Mouse (Mus musculus): ENCODE data around the gene Serping1. TPM values are rescaled to one million over a fixed set of nuclear protein-coding genes. Genes with fewer than 3 reads are reported as not detected.
A peak's percentile ranks its signal among the peaks of the same experiment; 100 is the strongest.
"Not testable (repeated sequence)": the region's sequence is repeated elsewhere in the genome, so short reads cannot be mapped to it uniquely, and the experiment has no call there.

The Serping1 gene
- polyA plus RNA-seq, 1 experiment from 2014 or later = 62.5 TPM

GRCm38 (mm10) chr2:84731206-84731605 lies 44.0 kb downstream of the Serping1 start:
- no peak overlapping the region for H3K27ac ChIP-seq (ENCODE audit: low read length)
- H3K9me3 ChIP-seq (ENCODE audit: control insufficient read depth, low read length) = no peaks in the 10 kb centered on the region
- H3K36me3 ChIP-seq (ENCODE audit: control insufficient read depth, insufficient read depth, low read length) = no peaks in the 10 kb centered on the region
- no peak overlapping the region for H3K9ac ChIP-seq (ENCODE audit: low read depth, low read length)
- H3K27me3 ChIP-seq (replicated peaks; ENCODE audit: control insufficient read depth, insufficient read depth, low read length) = peaks cover 5% of the 10 kb centered on the region
- H3K4me2 ChIP-seq (ENCODE audit: low read depth, low read length) = no peak overlapping the region
- no peak overlapping the region for H3K4me3 ChIP-seq (ENCODE audit: low read length)
- peaks cover 19% of the 10 kb centered on the region for H3K4me1 ChIP-seq (ENCODE audit: control insufficient read depth, insufficient read depth, low read length)
- no peak for ATAC-seq
- WGBS = 79% methylated on average over 3 of the region's 3 CpGs

DNA sequence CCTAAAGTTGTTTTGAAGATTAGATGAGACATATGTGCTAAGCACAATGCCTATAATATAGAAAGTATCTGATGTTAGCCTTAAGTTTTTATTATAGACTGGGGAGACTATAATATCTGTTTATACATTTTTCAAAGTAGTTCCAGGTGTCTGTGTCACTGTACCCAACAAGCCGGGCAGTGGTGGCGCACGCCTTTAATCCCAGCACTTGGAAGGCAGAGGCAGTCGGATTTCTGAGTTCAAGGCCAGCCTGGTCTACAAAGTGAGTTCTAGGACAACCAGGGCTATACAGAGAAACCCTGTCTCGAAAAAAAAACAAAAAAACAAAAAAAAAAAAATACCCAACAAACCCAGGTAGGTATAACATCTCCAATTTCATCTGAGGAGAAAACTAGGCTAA lies 47.1 kb downstream of the Serping1 start:
- H3K4me1 ChIP-seq (ENCODE audit: control insufficient read depth, insufficient read depth, low read length) = peaks cover 12% of the 10 kb centered on the region
- not testable (repeated sequence) for H3K4me3 ChIP-seq (ENCODE audit: low read length); H3K4me2 ChIP-seq (ENCODE audit: low read depth, low read length); H3K9ac ChIP-seq (ENCODE audit: low read depth, low read length); H3K36me3 ChIP-seq (ENCODE audit: control insufficient read depth, insufficient read depth, low read length); H3K27ac ChIP-seq (ENCODE audit: low read length); H3K9me3 ChIP-seq (ENCODE audit: control insufficient read depth, low read length); ATAC-seq; H3K27me3 ChIP-seq (replicated peaks; ENCODE audit: control insufficient read depth, insufficient read depth, low read length)
- 78% methylated on average over 5 of the region's 5 CpGs for WGBS

DNA sequence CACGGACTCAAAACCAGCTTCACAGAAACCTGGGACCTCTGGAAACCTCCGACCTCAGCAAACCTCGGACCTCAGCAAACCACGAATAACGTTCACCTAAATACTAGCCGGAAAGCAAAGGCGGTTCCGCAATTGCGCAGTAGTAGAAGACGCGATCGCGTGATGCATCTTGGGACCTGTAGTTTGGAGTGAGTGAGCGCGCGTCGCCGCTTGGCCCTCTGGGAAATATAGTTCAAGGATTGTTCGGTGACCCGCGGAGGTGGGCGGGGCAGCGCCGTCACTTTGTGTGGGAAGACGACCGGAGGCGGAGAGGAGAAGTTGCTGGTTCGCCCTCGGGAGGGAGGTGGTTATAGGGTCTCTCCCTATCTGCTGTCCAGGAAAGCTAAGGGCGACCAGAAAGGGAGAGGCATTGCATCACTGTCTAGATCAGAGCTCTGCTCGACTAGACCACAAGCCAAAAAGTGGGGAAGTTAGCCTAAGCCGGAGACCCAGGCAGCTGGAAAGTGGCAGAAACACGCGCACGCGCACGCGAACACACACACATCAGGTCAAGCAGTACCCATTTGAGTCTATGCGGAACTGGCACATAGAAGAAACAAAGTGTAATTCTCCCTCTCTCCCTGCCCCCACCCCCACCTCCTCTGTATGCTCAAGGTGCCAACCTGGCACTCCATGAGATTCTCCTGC lies 47.9 kb downstream of the Serping1 start, which contains the start of gene Clp1:
TSS of gene Clp1 (minus strand) at position 179 of the 687 bp plus-strand sequence.
- H3K27me3 ChIP-seq (replicated peaks; ENCODE audit: control insufficient read depth, insufficient read depth, low read length) = no peaks in the 10 kb centered on the region
- ATAC-seq = peak; percentile 97
- peak within 1 kb of the TSS; percentile 74 for H3K9ac ChIP-seq (ENCODE audit: low read depth, low read length)
- H3K36me3 ChIP-seq (ENCODE audit: control insufficient read depth, insufficient read depth, low read length) = peaks cover 3% of the 10 kb centered on the region; the same call in 1 of the 2 replicates
- H3K27ac ChIP-seq (ENCODE audit: low read length) = peak within 1 kb of the TSS; percentile 89
- H3K4me3 ChIP-seq (ENCODE audit: low read length) = peak within 1 kb of the TSS; percentile 56
- peaks cover 12% of the 10 kb centered on the region for H3K4me1 ChIP-seq (ENCODE audit: control insufficient read depth, insufficient read depth, low read length)
- H3K4me2 ChIP-seq (ENCODE audit: low read depth, low read length) = peak within 1 kb of the TSS; percentile 64
- no peaks in the 10 kb centered on the region for H3K9me3 ChIP-seq (ENCODE audit: control insufficient read depth, low read length)
- WGBS = under 1% methylated on average over 39 of the region's 39 CpGs

- peaks cover 3% of the 10 kb centered on the region; the same call in 1 of the 2 replicates for H3K36me3 ChIP-seq (ENCODE audit: control insufficient read depth, insufficient read depth, low read length)
- H3K27me3 ChIP-seq (replicated peaks; ENCODE audit: control insufficient read depth, insufficient read depth, low read length) = no peaks in the 10 kb centered on the region
- 1% methylated on average over 9 of the region's 9 CpGs for WGBS
- peak overlapping the region; percentile 55 for H3K4me2 ChIP-seq (ENCODE audit: low read depth, low read length)
- peak overlapping the region; percentile 56 for H3K4me3 ChIP-seq (ENCODE audit: low read length)
- no peaks in the 10 kb centered on the region for H3K9me3 ChIP-seq (ENCODE audit: control insufficient read depth, low read length)
- no peak overlapping the region for H3K27ac ChIP-seq (ENCODE audit: low read length)
- peak overlapping the region; percentile 53 for H3K9ac ChIP-seq (ENCODE audit: low read depth, low read length)
- peaks cover 12% of the 10 kb centered on the region for H3K4me1 ChIP-seq (ENCODE audit: control insufficient read depth, insufficient read depth, low read length)
- ATAC-seq = peak; percentile 26
Measured at GRCm38 (mm10) chr2:84726716-84727115, 48.5 kb downstream of the Serping1 start.

GRCm38 (mm10) chr2:84725770-84726169 lies 49.5 kb downstream of the Serping1 start:
- Histone ChIP-seq H3K4me2 (ENCODE audit: low read depth, low read length) (no peak overlapping the region), H3K4me3 (ENCODE audit: low read length) (no peak overlapping the region), H3K9ac (ENCODE audit: low read depth, low read length) (no peak overlapping the region)

DNA sequence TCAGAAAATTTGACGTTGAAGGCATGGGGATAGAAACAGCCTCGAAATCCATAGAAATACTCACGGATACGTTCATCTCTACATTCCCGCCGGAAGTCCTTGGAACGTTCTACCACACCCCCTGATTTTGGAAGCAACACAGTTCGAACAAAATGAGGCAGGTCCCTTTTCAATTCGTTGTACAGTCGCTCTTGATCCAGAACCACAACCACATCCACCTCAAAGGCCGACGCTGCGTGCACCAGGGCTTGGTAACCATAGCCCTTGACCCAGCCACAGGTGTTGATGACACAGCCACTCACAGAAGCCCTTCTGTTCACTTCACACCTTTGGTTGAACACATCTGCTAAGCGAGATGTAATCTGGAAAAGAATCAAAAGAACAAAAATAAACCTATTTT lies 51.4 kb downstream of the Serping1 start:
- H3K4me2 ChIP-seq (ENCODE audit: low read depth, low read length) = no peak overlapping the region
- no peak overlapping the region for H3K27ac ChIP-seq (ENCODE audit: low read length)
- H3K4me1 ChIP-seq (ENCODE audit: control insufficient read depth, insufficient read depth, low read length) = peaks cover 12% of the 10 kb centered on the region
- ATAC-seq = no peak
- no peak overlapping the region for H3K4me3 ChIP-seq (ENCODE audit: low read length)
- no peaks in the 10 kb centered on the region for H3K27me3 ChIP-seq (replicated peaks; ENCODE audit: control insufficient read depth, insufficient read depth, low read length)
- WGBS = 92% methylated on average over 14 of the region's 14 CpGs
- no peaks in the 10 kb centered on the region for H3K9me3 ChIP-seq (ENCODE audit: control insufficient read depth, low read length)
- no peak overlapping the region for H3K9ac ChIP-seq (ENCODE audit: low read depth, low read length)
- peaks cover 3% of the 10 kb centered on the region; the same call in 1 of the 2 replicates for H3K36me3 ChIP-seq (ENCODE audit: control insufficient read depth, insufficient read depth, low read length)

More at GRCm38 (mm10) chr2:84725770-84726169, 49.5 kb downstream of the Serping1 start:
- peaks cover 12% of the 10 kb centered on the region for H3K4me1 ChIP-seq (ENCODE audit: control insufficient read depth, insufficient read depth, low read length)
- H3K36me3 ChIP-seq (ENCODE audit: control insufficient read depth, insufficient read depth, low read length) = peaks cover 3% of the 10 kb centered on the region; the same call in 1 of the 2 replicates
- no peaks in the 10 kb centered on the region for H3K27me3 ChIP-seq (replicated peaks; ENCODE audit: control insufficient read depth, insufficient read depth, low read length)
- H3K27ac ChIP-seq (ENCODE audit: low read length) = no peak overlapping the region
- WGBS = 91% methylated on average over 10 of the region's 10 CpGs
- H3K9me3 ChIP-seq (ENCODE audit: control insufficient read depth, low read length) = no peaks in the 10 kb centered on the region
- no peak for ATAC-seq

DNA sequence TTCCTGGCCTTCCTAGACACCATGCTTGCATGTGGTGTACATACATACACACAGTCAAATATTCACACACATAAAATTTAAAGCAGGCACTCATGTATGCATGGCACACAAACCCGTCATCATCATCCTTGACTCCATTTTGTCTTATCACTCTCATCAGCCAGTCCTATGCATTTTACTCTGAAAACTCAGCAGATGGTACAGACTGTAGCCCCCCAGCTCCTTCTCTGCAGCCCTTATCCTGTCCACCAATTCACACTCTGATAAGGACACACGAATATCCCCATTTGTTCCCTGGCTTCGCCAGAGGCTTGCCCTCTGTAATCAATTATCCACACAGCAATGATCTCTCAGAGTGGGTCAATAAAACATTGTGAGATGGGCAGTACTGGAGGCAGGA lies 54.1 kb downstream of the Serping1 start:
- H3K9me3 ChIP-seq (ENCODE audit: control insufficient read depth, low read length) = no peaks in the 10 kb centered on the region
- no peak overlapping the region for H3K4me3 ChIP-seq (ENCODE audit: low read length)
- no peak overlapping the region for H3K27ac ChIP-seq (ENCODE audit: low read length)
- no peak overlapping the region for H3K4me2 ChIP-seq (ENCODE audit: low read depth, low read length)
- no peaks in the 10 kb centered on the region for H3K27me3 ChIP-seq (replicated peaks; ENCODE audit: control insufficient read depth, insufficient read depth, low read length)
- ATAC-seq = no peak
- 70% methylated on average over 3 of the region's 3 CpGs for WGBS
- peaks cover 11% of the 10 kb centered on the region for H3K4me1 ChIP-seq (ENCODE audit: control insufficient read depth, insufficient read depth, low read length)
- no peak overlapping the region for H3K9ac ChIP-seq (ENCODE audit: low read depth, low read length)
- peaks cover 3% of the 10 kb centered on the region; the same call in 1 of the 2 replicates for H3K36me3 ChIP-seq (ENCODE audit: control insufficient read depth, insufficient read depth, low read length)

DNA sequence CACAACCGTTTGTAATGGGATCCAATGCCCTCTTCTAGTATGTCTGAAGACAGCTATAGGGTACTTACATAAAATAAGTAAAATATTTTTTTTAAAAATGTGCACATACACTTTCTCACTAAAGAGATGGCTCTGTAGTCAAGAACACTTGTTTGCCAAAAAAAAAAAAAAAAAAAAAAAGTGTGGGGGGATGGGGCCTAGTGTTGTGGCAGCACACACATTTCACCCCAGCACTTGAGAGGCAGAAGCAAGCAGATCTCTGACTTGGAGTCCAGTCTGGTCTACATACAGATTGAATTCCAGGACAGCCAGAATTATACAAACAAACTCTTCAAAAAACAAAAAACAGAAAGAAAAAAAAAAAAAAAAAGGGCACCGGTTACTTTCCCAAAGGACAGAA lies 54.5 kb downstream of the Serping1 start:
- Histone ChIP-seq H3K27ac (ENCODE audit: low read length) (no peak overlapping the region), H3K27me3 (replicated peaks; ENCODE audit: control insufficient read depth, insufficient read depth, low read length) (no peaks in the 10 kb centered on the region), H3K4me2 (ENCODE audit: low read depth, low read length) (no peak overlapping the region), H3K4me1 (ENCODE audit: control insufficient read depth, insufficient read depth, low read length) (peaks cover 7% of the 10 kb centered on the region), H3K4me3 (ENCODE audit: low read length) (no peak overlapping the region), H3K36me3 (ENCODE audit: control insufficient read depth, insufficient read depth, low read length) (peaks cover 3% of the 10 kb centered on the region; the same call in 1 of the 2 replicates), H3K9me3 (ENCODE audit: control insufficient read depth, low read length) (no peaks in the 10 kb centered on the region), H3K9ac (ENCODE audit: low read depth, low read length) (no peak overlapping the region)
- no peak for ATAC-seq
- 87% methylated on average over 2 of the region's 2 CpGs for WGBS

- Histone ChIP-seq H3K9me3 (ENCODE audit: control insufficient read depth, low read length) (no peaks in the 10 kb centered on the region), H3K36me3 (ENCODE audit: control insufficient read depth, insufficient read depth, low read length) (no peaks in the 10 kb centered on the region), H3K27ac (ENCODE audit: low read length) (no peak overlapping the region), H3K4me3 (ENCODE audit: low read length) (no peak overlapping the region), H3K9ac (ENCODE audit: low read depth, low read length) (no peak overlapping the region), H3K4me1 (ENCODE audit: control insufficient read depth, insufficient read depth, low read length) (peaks cover 5% of the 10 kb centered on the region; the same call in 1 of the 2 replicates), H3K27me3 (replicated peaks; ENCODE audit: control insufficient read depth, insufficient read depth, low read length) (no peaks in the 10 kb centered on the region), H3K4me2 (ENCODE audit: low read depth, low read length) (no peak overlapping the region)
- WGBS = 97% methylated on average over 4 of the region's 4 CpGs
- no peak for ATAC-seq
Measured at GRCm38 (mm10) chr2:84717357-84717756, 57.9 kb downstream of the Serping1 start.

Data from intestine, embryonic 16.5 days (tissue).